ENCODE assay signal across 8 mouse cellular contexts in the genomic region with DNA sequence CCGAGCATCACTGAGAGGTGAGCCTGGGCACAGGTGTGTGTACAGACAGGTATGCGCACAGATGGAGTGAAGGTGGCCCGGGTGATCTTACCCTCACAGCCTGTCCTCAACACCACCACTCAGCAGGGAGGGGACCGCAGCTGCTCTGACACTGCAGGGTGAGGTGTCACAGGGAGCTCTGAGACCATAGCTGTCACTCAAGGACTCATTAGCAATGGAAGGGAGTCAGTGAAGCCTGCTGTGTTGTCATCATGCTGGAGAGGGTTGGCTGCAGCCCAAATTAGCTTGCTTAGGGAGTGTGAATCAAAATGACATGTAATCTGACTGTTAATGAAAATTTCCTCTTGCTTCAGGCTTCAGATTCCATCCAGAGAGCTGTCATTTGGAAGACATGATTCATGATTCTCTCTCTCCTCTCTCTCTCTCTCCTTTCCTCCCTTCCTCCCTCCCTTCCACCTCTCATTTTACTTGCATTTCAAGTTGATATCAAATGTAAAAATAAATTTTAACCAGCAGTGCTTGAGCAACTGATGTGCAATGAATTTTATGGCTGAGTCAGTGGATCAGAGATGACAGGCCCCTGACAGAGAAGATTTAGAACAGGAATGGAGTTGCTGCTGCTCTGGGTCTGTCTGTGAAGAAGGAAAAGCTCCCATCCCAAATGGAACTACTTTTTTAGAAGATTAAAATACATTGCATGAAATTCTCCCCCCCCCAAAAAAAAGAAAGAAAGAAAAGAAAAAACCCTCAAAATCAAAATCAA.
DNase-seq lines count a peak whose midpoint lies in the region; ATAC-seq lines count a peak whose summit lies in the region.

No protein-coding gene starts in this region.

- H3K9ac ChIP-seq in kidney, embryonic 16.5 days (replicated peaks; ENCODE audit: low read length), result no peak overlapping the region
- no peak overlapping the region for H3K9ac ChIP-seq in hindbrain, embryonic 14.5 days
- no peak overlapping the region for H3K9ac ChIP-seq in midbrain, embryonic 16.5 days (ENCODE audit: low read depth, low read length)

- 38% methylated on average over 4 of the region's 4 CpGs for WGBS in kidney, embryonic 16.5 days
- 16% methylated on average over 4 of the region's 4 CpGs for WGBS in hindbrain, embryonic 14.5 days
- 23% methylated on average over 4 of the region's 4 CpGs for WGBS in midbrain, embryonic 16.5 days

- H3K27ac ChIP-seq in kidney, embryonic 16.5 days (ENCODE audit: low read length), result no peak overlapping the region
- peak overlapping the region; percentile 76 for H3K27ac ChIP-seq in hindbrain, embryonic 14.5 days
- peak overlapping the region; percentile 78 for H3K27ac ChIP-seq in midbrain, embryonic 16.5 days (ENCODE audit: low read length)

- H3K36me3 ChIP-seq in kidney, embryonic 16.5 days (ENCODE audit: insufficient read depth, low read length), result no peaks in the 10 kb centered on the region
- no peaks in the 10 kb centered on the region for H3K36me3 ChIP-seq in hindbrain, embryonic 14.5 days (replicated peaks; ENCODE audit: control insufficient read depth, insufficient read depth)
- no peaks in the 10 kb centered on the region for H3K36me3 ChIP-seq in midbrain, embryonic 16.5 days (ENCODE audit: control insufficient read depth, insufficient read depth, low read length)

- no peaks in the 10 kb centered on the region for H3K9me3 ChIP-seq in kidney, embryonic 16.5 days (ENCODE audit: low read length)
- no peaks in the 10 kb centered on the region for H3K9me3 ChIP-seq in hindbrain, embryonic 14.5 days (ENCODE audit: control insufficient read depth, low read length)
- no peaks in the 10 kb centered on the region for H3K9me3 ChIP-seq in midbrain, embryonic 16.5 days (replicated peaks; ENCODE audit: control insufficient read depth, low read length, poor library complexity, severe bottlenecking)

- ATAC-seq in kidney, embryonic 16.5 days (ENCODE audit: low FRiP score, low TSS enrichment), result peak; percentile 94
- peak; percentile 93 for ATAC-seq in hindbrain, embryonic 14.5 days (ENCODE audit: low FRiP score)
- peak; percentile 95 for ATAC-seq in midbrain, embryonic 16.5 days
- no peak for ATAC-seq in erythroblast, adult 5-6 weeks (replicated peaks; ENCODE audit: low FRiP score, poor library complexity, severe bottlenecking)

- no peak overlapping the region for H3K4me2 ChIP-seq in kidney, embryonic 16.5 days (replicated peaks; ENCODE audit: low read depth, low read length)
- 0 out of 2 replicates have a peak overlapping the region, but pooled peaks have one; percentile 3 for H3K4me2 ChIP-seq in hindbrain, embryonic 14.5 days (replicated peaks)
- H3K4me2 ChIP-seq in midbrain, embryonic 16.5 days (ENCODE audit: low read length), result peak overlapping the region; percentile 26; the same call in 1 of the 2 replicates

- DNase-seq in kidney, adult 18-20 months, result no peak
- DNase-seq in brain, embryonic 18.5 days (ENCODE audit: low read depth, low spot score), result peak; percentile 85
- DNase-seq in hindbrain, embryonic 14.5 days (ENCODE audit: low spot score), result peak; percentile 75
- no peak for DNase-seq in urinary bladder, postnatal 14 days (ENCODE audit: low spot score)
- no peak for DNase-seq in gastrocnemius, postnatal 25 days

- no peak overlapping the region for H3K4me3 ChIP-seq in kidney, embryonic 16.5 days (ENCODE audit: low read length)
- no peak overlapping the region for H3K4me3 ChIP-seq in hindbrain, embryonic 14.5 days (replicated peaks; ENCODE audit: low read length)
- no peak overlapping the region for H3K4me3 ChIP-seq in midbrain, embryonic 16.5 days (ENCODE audit: low read depth, low read length)

- no peaks in the 10 kb centered on the region for H3K27me3 ChIP-seq in kidney, embryonic 16.5 days (ENCODE audit: insufficient read depth, low read length)
- no peaks in the 10 kb centered on the region for H3K27me3 ChIP-seq in hindbrain, embryonic 14.5 days (ENCODE audit: control insufficient read depth, insufficient read depth, low read length)
- no peaks in the 10 kb centered on the region for H3K27me3 ChIP-seq in midbrain, embryonic 16.5 days (ENCODE audit: control insufficient read depth, insufficient read depth, low read depth, low read length)

- H3K4me1 ChIP-seq in kidney, embryonic 16.5 days (ENCODE audit: insufficient read depth, low read length), result 0 out of 2 replicates have a peak, but pooled peaks cover 6% of the 10 kb centered on the region
- H3K4me1 ChIP-seq in hindbrain, embryonic 14.5 days (replicated peaks; ENCODE audit: control insufficient read depth, insufficient read depth, low read length), result peaks cover 12% of the 10 kb centered on the region
- H3K4me1 ChIP-seq in midbrain, embryonic 16.5 days (ENCODE audit: control insufficient read depth, insufficient read depth, low read length), result peaks cover 11% of the 10 kb centered on the region

Comparison
In these comparisons a context has a peak if more than half of its experiments do, and no peak if none do; other contexts are left out.
1. DNase-seq: peak in brain, embryonic 18.5 days (single experiment) and hindbrain, embryonic 14.5 days (single experiment); none in kidney, adult 18-20 months (single experiment), urinary bladder, postnatal 14 days (single experiment) and gastrocnemius, postnatal 25 days (single experiment).